10 mouse cellular contexts compared by ENCODE assay signal in genomic region chr3:78901016-78901837, GRCm38 (mm10).
DNase-seq lines count a peak whose midpoint lies in the region; ATAC-seq lines count a peak whose summit lies in the region.
"Had no signal": no experiment of that assay in that cellular context is flagged by ENCODE, and none has a peak within 500 bp of the region (broad histone marks: within the 10 kb centered on the region; RNA-seq: fewer than 3 reads in every experiment).

No protein-coding gene starts in this region.

- 0 out of 2 replicates have a peak overlapping the region, but pooled peaks have one; percentile 34 for H3K4me2 ChIP-seq in liver, embryonic 11.5 days
- H3K4me2 ChIP-seq in liver, embryonic 12.5 days = no peak overlapping the region
- H3K4me2 ChIP-seq in hindbrain, embryonic 12.5 days (replicated peaks) = peak overlapping the region; percentile 23

- no peak for DNase-seq in liver, embryonic 11.5 days (ENCODE audit: low spot score)
- DNase-seq in forebrain, embryonic 10.5 days (ENCODE audit: extremely low spot score, low spot score) = no peak
- DNase-seq in retina, embryonic 14.5 days (ENCODE audit: low spot score) = peak; percentile 25
- no peak for DNase-seq in gastrocnemius, postnatal 25 days
- DNase-seq in adrenal gland, postnatal 10 days = no peak

- H3K27ac ChIP-seq in liver, embryonic 11.5 days (ENCODE audit: low read depth, low read length) = no peak overlapping the region
- no peak overlapping the region for H3K27ac ChIP-seq in liver, embryonic 12.5 days
- H3K27ac ChIP-seq in forebrain, embryonic 10.5 days = peak overlapping the region; percentile 51
- H3K27ac ChIP-seq in hindbrain, embryonic 12.5 days = peak overlapping the region; percentile 44; the same call in 1 of the 2 replicates
- H3K27ac ChIP-seq: liver, embryonic 14.5 days had no signal

- H3K36me3 ChIP-seq in liver, embryonic 11.5 days (ENCODE audit: control insufficient read depth, insufficient read depth, low read length) = no peaks in the 10 kb centered on the region
- no peaks in the 10 kb centered on the region for H3K36me3 ChIP-seq in liver, embryonic 12.5 days
- no peaks in the 10 kb centered on the region for H3K36me3 ChIP-seq in forebrain, embryonic 10.5 days (replicated peaks)
- no peaks in the 10 kb centered on the region for H3K36me3 ChIP-seq in hindbrain, embryonic 12.5 days
- H3K36me3 ChIP-seq: G1E had no signal

- no peaks in the 10 kb centered on the region for H3K4me1 ChIP-seq in liver, embryonic 11.5 days (replicated peaks; ENCODE audit: control insufficient read depth, insufficient read depth, low read length)
- H3K4me1 ChIP-seq in liver, embryonic 12.5 days = no peaks in the 10 kb centered on the region
- H3K4me1 ChIP-seq in forebrain, embryonic 10.5 days = peaks cover 45% of the 10 kb centered on the region
- peaks cover 16% of the 10 kb centered on the region for H3K4me1 ChIP-seq in hindbrain, embryonic 12.5 days

- no peak overlapping the region for H3K4me3 ChIP-seq in liver, embryonic 11.5 days (ENCODE audit: low read depth, low read length)
- H3K4me3 ChIP-seq in liver, embryonic 12.5 days = no peak overlapping the region
- peak overlapping the region; percentile 19; the same call in 1 of the 2 replicates for H3K4me3 ChIP-seq in forebrain, embryonic 10.5 days
- no peak overlapping the region for H3K4me3 ChIP-seq in hindbrain, embryonic 12.5 days

- ATAC-seq in liver, embryonic 11.5 days (replicated peaks; ENCODE audit: low FRiP score) = no peak
- ATAC-seq in liver, embryonic 12.5 days = no peak
- no peak; the same call in 1 of the 2 replicates for ATAC-seq in hindbrain, embryonic 12.5 days (ENCODE audit: low FRiP score)
- ATAC-seq in megakaryocyte progenitor cell, adult 5-6 weeks (replicated peaks; ENCODE audit: poor library complexity) = no peak

- no peaks in the 10 kb centered on the region for H3K9me3 ChIP-seq in liver, embryonic 11.5 days (ENCODE audit: control insufficient read depth, low read length)
- H3K9me3 ChIP-seq in liver, embryonic 12.5 days (replicated peaks) = no peaks in the 10 kb centered on the region
- no peaks in the 10 kb centered on the region for H3K9me3 ChIP-seq in forebrain, embryonic 10.5 days
- H3K9me3 ChIP-seq in hindbrain, embryonic 12.5 days (replicated peaks) = no peaks in the 10 kb centered on the region
- H3K9me3 ChIP-seq: G1E had no signal

- no peak overlapping the region for H3K9ac ChIP-seq in liver, embryonic 11.5 days (ENCODE audit: low read depth, low read length)
- H3K9ac ChIP-seq in liver, embryonic 12.5 days = no peak overlapping the region
- no peak overlapping the region for H3K9ac ChIP-seq in hindbrain, embryonic 12.5 days
- H3K9ac ChIP-seq: liver, embryonic 14.5 days had no signal

- H3K27me3 ChIP-seq in liver, embryonic 11.5 days (replicated peaks; ENCODE audit: control insufficient read depth, insufficient read depth, low read length) = no peaks in the 10 kb centered on the region
- no peaks in the 10 kb centered on the region for H3K27me3 ChIP-seq in liver, embryonic 12.5 days (replicated peaks)
- no peaks in the 10 kb centered on the region for H3K27me3 ChIP-seq in forebrain, embryonic 10.5 days (ENCODE audit: poor library complexity, severe bottlenecking)
- no peaks in the 10 kb centered on the region for H3K27me3 ChIP-seq in hindbrain, embryonic 12.5 days

- WGBS in liver, embryonic 11.5 days = 25% methylated on average over 11 of the region's 11 CpGs
- WGBS in liver, embryonic 12.5 days (ENCODE audit: insufficient replicate concordance) = 20% methylated on average over 11 of the region's 11 CpGs
- WGBS in forebrain, embryonic 10.5 days = 32% methylated on average over 11 of the region's 11 CpGs
- 30% methylated on average over 11 of the region's 11 CpGs for WGBS in hindbrain, embryonic 12.5 days

Comparison
In these comparisons a context has a peak if more than half of its experiments do, and no peak if none do; other contexts are left out.
1. H3K27ac ChIP-seq: peak in forebrain, embryonic 10.5 days (single experiment) and hindbrain, embryonic 12.5 days (single experiment); none in liver, embryonic 11.5 days (single experiment) and liver, embryonic 12.5 days (single experiment).